33 mouse cellular contexts compared by ENCODE assay signal in the genomic region with DNA sequence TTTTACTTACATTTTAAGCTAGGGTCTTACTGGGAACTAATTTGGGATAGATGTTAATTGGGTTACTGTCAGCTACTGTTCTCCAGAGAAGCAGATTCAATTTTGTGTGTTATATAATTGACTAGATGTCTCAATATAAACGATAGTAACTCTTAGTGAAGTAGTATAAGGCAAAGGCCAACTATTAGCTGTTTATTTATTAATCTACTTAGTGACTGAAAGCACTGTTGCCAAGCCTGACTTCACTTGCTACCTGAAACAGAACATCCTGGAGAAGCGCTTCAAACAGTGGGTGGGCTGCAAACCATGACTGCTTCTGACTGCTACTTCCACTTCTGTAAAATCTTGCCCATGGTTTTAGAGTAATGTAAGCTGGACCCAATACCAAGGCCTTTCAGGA.
"Had no signal": no experiment of that assay in that cellular context is flagged by ENCODE, and none has a peak within 500 bp of the region (broad histone marks: within the 10 kb centered on the region; RNA-seq: fewer than 3 reads in every experiment).

No protein-coding gene starts in this region.

- H3K27ac ChIP-seq: heart, adult 2 months; heart, embryonic 10.5 days; heart, embryonic 13.5 days; heart, embryonic 15.5 days; hindbrain, embryonic 10.5 days; hindbrain, embryonic 12.5 days; hindbrain, embryonic 13.5 days; hindbrain, embryonic 14.5 days; hindbrain, embryonic 15.5 days; hindbrain, postnatal 0 days; intestine, embryonic 15.5 days; kidney, embryonic 15.5 days; kidney, postnatal 0 days; layer of hippocampus, adult 2 months; left cerebral cortex, adult 2 months had no signal

- H3K9ac ChIP-seq: heart, embryonic 12.5 days; heart, embryonic 13.5 days; heart, embryonic 15.5 days; hindbrain, embryonic 12.5 days; hindbrain, embryonic 13.5 days; hindbrain, embryonic 14.5 days; hindbrain, embryonic 15.5 days; intestine, embryonic 15.5 days; kidney, embryonic 15.5 days had no signal

- H3K27me3 ChIP-seq: heart, embryonic 13.5 days; heart, embryonic 15.5 days; hindbrain, embryonic 13.5 days; hindbrain, embryonic 15.5 days; intestine, embryonic 15.5 days; kidney, embryonic 15.5 days had no signal

- H3K4me1 ChIP-seq: heart, embryonic 15.5 days; hindbrain, embryonic 10.5 days; hindbrain, embryonic 12.5 days; hindbrain, embryonic 13.5 days; hindbrain, embryonic 15.5 days; intestine, embryonic 15.5 days had no signal

- DNase-seq: heart, adult 2 months; heart, postnatal 10 days; heart, postnatal 14 days; heart, postnatal 36 days; heart, postnatal 4 days; kidney, adult 11 months; kidney, adult 18-20 months; kidney, adult 8-10 months; kidney, postnatal 10 days; kidney, postnatal 14 days; kidney, postnatal 25 days; kidney, postnatal 4 days; layer of hippocampus, adult 9-11 months; layer of hippocampus, postnatal 36 days had no signal

- H3K4me3 ChIP-seq: heart, adult 2 months; heart, embryonic 10.5 days; heart, embryonic 12.5 days; heart, embryonic 13.5 days; heart, embryonic 15.5 days; hindbrain, embryonic 10.5 days; hindbrain, embryonic 12.5 days; hindbrain, embryonic 13.5 days; hindbrain, embryonic 15.5 days; intestine, embryonic 15.5 days; kidney, embryonic 15.5 days; layer of hippocampus, adult 2 months; left cerebral cortex, adult 2 months had no signal

- H3K9me3 ChIP-seq: heart, embryonic 10.5 days; heart, embryonic 12.5 days; heart, embryonic 13.5 days; heart, embryonic 15.5 days; hindbrain, embryonic 10.5 days; hindbrain, embryonic 12.5 days; hindbrain, embryonic 13.5 days; hindbrain, embryonic 15.5 days; intestine, embryonic 15.5 days; kidney, embryonic 15.5 days had no signal

- H3K4me2 ChIP-seq: heart, embryonic 11.5 days; heart, embryonic 12.5 days; heart, embryonic 13.5 days; heart, embryonic 15.5 days; hindbrain, embryonic 12.5 days; hindbrain, embryonic 13.5 days; hindbrain, embryonic 14.5 days; hindbrain, embryonic 15.5 days; intestine, embryonic 15.5 days; kidney, embryonic 15.5 days had no signal

- ATAC-seq: inflammation-experienced regulatory T-cells, adult 6 months; intestine, embryonic 15.5 days; intestine, embryonic 16.5 days; intestine, postnatal 0 days had no signal
